Mouse (Mus musculus) CH12.LX (cell line): ENCODE data around the gene Rims4. TPM values are rescaled to one million over a fixed set of nuclear protein-coding genes. Genes with fewer than 3 reads are reported as not detected.

Experiments
- DNase-seq: peaks from one replicate; pipeline ENCODE4 v3.0.0-alpha.2; 2013; ENCODE audit errors: extremely low read depth
- H3K27ac ChIP-seq: 2 replicates; pipeline ENCODE4 v1.5.1; 2012; ENCODE audit warnings: low read depth, mild to moderate bottlenecking, control low read depth, moderate library complexity; ENCODE audit not compliant: insufficient read depth
- H3K27me3 ChIP-seq: replicated peaks from 2 replicates; pipeline ENCODE3; 2012; ENCODE audit warnings: inconsistent platforms
- H3K36me3 ChIP-seq, 2 experiments: replicated peaks in 1 of 2; 2 replicates each; pipeline versions ENCODE3 to v1.6.1; 2012; ENCODE audit warnings: inconsistent platforms in 1 of 2, low read length in 1 of 2, mild to moderate bottlenecking in 1 of 2, mixed read lengths in 1 of 2, moderate library complexity in 1 of 2; ENCODE audit not compliant: control insufficient read depth in 1 of 2, insufficient read depth in 1 of 2
- H3K4me1 ChIP-seq, 2 experiments: 2 replicates each; pipeline ENCODE4 v1.6.1; 2012; ENCODE audit warnings: inconsistent platforms in 1 of 2, moderate library complexity in 1 of 2; ENCODE audit not compliant: insufficient read depth in 2 of 2, control insufficient read depth in 1 of 2
- H3K4me2 ChIP-seq: 2 replicates; pipeline ENCODE4 v1.6.1; 2012; ENCODE audit warnings: low read depth, mild to moderate bottlenecking, control low read depth; ENCODE audit not compliant: poor library complexity, insufficient read depth, severe bottlenecking
- H3K4me3 ChIP-seq, 3 experiments: fragments of 150-350 bp in 1 of 3; sonication (generic) in 1 of 3; replicated peaks in 1 of 3; 2 replicates each; pipeline versions ENCODE3 to v1.5.1; 2011 to 2012; ENCODE audit warnings: low read depth in 2 of 3, low read length in 2 of 3, mild to moderate bottlenecking in 2 of 3, moderate library complexity in 2 of 3, control low read depth in 1 of 3, improper control_type of control experiment in 1 of 3, inconsistent platforms in 1 of 3, mixed read lengths in 1 of 3; ENCODE audit not compliant: poor library complexity in 1 of 3
- H3K79me2 ChIP-seq: replicated peaks from 2 replicates; pipeline ENCODE4 v1.6.1; 2012; ENCODE audit warnings: mild to moderate bottlenecking, moderate library complexity; ENCODE audit not compliant: control insufficient read depth, poor library complexity, insufficient read depth, severe bottlenecking; ENCODE audit errors: extremely low read depth
- H3K9ac ChIP-seq: 2 replicates; pipeline ENCODE4 v1.6.1; 2012; ENCODE audit warnings: low read depth, mild to moderate bottlenecking, control low read depth, moderate library complexity; ENCODE audit not compliant: insufficient read depth
- H3K9me3 ChIP-seq: replicated peaks from 2 replicates; pipeline ENCODE3; 2012; ENCODE audit warnings: low read length, inconsistent platforms, mixed read lengths
- BHLHE40 ChIP-seq: IDR thresholded peaks from 2 replicates; pipeline ENCODE4 v1.6.1; 2011; ENCODE audit warnings: mild to moderate bottlenecking, low read depth, low read length, improper control_type of control experiment
- CHD1 ChIP-seq: IDR thresholded peaks from 2 replicates; pipeline ENCODE4 v1.6.1; 2012; ENCODE audit warnings: low read depth, low read length, improper control_type of control experiment, inconsistent platforms
- CHD2 ChIP-seq: IDR thresholded peaks from 2 replicates; pipeline ENCODE4 v1.6.1; 2011; ENCODE audit warnings: low read length, improper control_type of control experiment
- CTCF ChIP-seq, 2 experiments: IDR thresholded peaks in 1 of 2; conservative IDR thresholded peaks in 1 of 2; 2 replicates each; pipeline ENCODE4 v1.5.1; 2011 to 2012; ENCODE audit warnings: low read depth in 2 of 2, low read length in 2 of 2, improper control_type of control experiment in 1 of 2, inconsistent platforms in 1 of 2, mild to moderate bottlenecking in 1 of 2, moderate library complexity in 1 of 2
- E2F4 ChIP-seq: IDR thresholded peaks from 2 replicates; pipeline ENCODE4 v1.6.1; 2011; ENCODE audit warnings: low read depth, low read length, improper control_type of control experiment; ENCODE audit not compliant: insufficient replicate concordance
- ELF1 ChIP-seq: IDR thresholded peaks from 2 replicates; pipeline ENCODE4 v1.6.1; 2014; ENCODE audit warnings: low read depth, mild to moderate bottlenecking, inconsistent platforms, low read length, improper control_type of control experiment
- EP300 ChIP-seq: IDR thresholded peaks from 2 replicates; pipeline ENCODE4 v1.6.1; 2011; ENCODE audit warnings: low read length, improper control_type of control experiment
- ETS1 ChIP-seq: conservative IDR thresholded peaks from 2 replicates; pipeline ENCODE4 v1.6.1; 2012; ENCODE audit warnings: low read depth, mild to moderate bottlenecking, inconsistent platforms, low read length, improper control_type of control experiment, moderate library complexity
- GABPA ChIP-seq: IDR thresholded peaks from 2 replicates; pipeline ENCODE4 v1.6.1; 2012; ENCODE audit warnings: low read depth, low read length, improper control_type of control experiment, inconsistent platforms; ENCODE audit not compliant: insufficient replicate concordance
- HCFC1 ChIP-seq: IDR thresholded peaks from 2 replicates; pipeline ENCODE4 v1.6.1; 2012; ENCODE audit warnings: low read depth, mild to moderate bottlenecking, inconsistent platforms, low read length, improper control_type of control experiment
- IRF4 ChIP-seq: IDR thresholded peaks from 2 replicates; pipeline ENCODE4 v1.6.1; 2014; ENCODE audit warnings: low read depth, mild to moderate bottlenecking, inconsistent platforms, low read length, improper control_type of control experiment
- JUN ChIP-seq: IDR thresholded peaks from 2 replicates; pipeline ENCODE4 v1.6.1; 2011; ENCODE audit warnings: low read depth, mild to moderate bottlenecking, low read length, improper control_type of control experiment, moderate library complexity; ENCODE audit not compliant: insufficient read depth
- JUND ChIP-seq: conservative IDR thresholded peaks from 2 replicates; pipeline ENCODE4 v1.6.1; 2011; ENCODE audit warnings: low read depth, low read length, improper control_type of control experiment
- KAT2A ChIP-seq: IDR thresholded peaks from 2 replicates; pipeline ENCODE4 v1.6.1; 2012; ENCODE audit warnings: low read length, improper control_type of control experiment, inconsistent platforms; ENCODE audit not compliant: insufficient replicate concordance
- MAFK ChIP-seq: IDR thresholded peaks from 2 replicates; pipeline ENCODE4 v1.6.1; 2011; ENCODE audit warnings: low read length, improper control_type of control experiment; ENCODE audit not compliant: insufficient replicate concordance
- MAX ChIP-seq: IDR thresholded peaks from 2 replicates; pipeline ENCODE4 v1.6.1; 2011; ENCODE audit warnings: low read length, improper control_type of control experiment
- MAZ ChIP-seq: IDR thresholded peaks from 2 replicates; pipeline ENCODE4 v1.6.1; 2012; ENCODE audit warnings: low read depth, mild to moderate bottlenecking, inconsistent platforms, low read length, improper control_type of control experiment, moderate library complexity
- MEF2A ChIP-seq: IDR thresholded peaks from 2 replicates; pipeline ENCODE4 v1.6.1; 2014; ENCODE audit warnings: low read depth, mild to moderate bottlenecking, inconsistent platforms, low read length, improper control_type of control experiment, borderline replicate concordance
- MXI1 ChIP-seq: IDR thresholded peaks from 2 replicates; pipeline ENCODE4 v1.6.1; 2011; ENCODE audit warnings: mild to moderate bottlenecking, low read depth, low read length, improper control_type of control experiment
- MYC ChIP-seq: IDR thresholded peaks from 2 replicates; pipeline ENCODE4 v1.6.1; 2011; ENCODE audit warnings: low read depth, mild to moderate bottlenecking, improper control_type of control experiment, low read length
- NELFE ChIP-seq: IDR thresholded peaks from 2 replicates; pipeline ENCODE4 v1.6.1; 2011; ENCODE audit warnings: low read depth, low read length, improper control_type of control experiment
- NRF1 ChIP-seq: IDR thresholded peaks from 2 replicates; pipeline ENCODE4 v1.6.1; 2014; ENCODE audit warnings: low read depth, mild to moderate bottlenecking, inconsistent platforms, low read length, improper control_type of control experiment, moderate library complexity
- PAX5 ChIP-seq: IDR thresholded peaks from 2 replicates; pipeline ENCODE4 v1.6.1; 2012; ENCODE audit warnings: low read length, inconsistent platforms, mixed read lengths
- POLR2A ChIP-seq: IDR thresholded peaks from 2 replicates; pipeline ENCODE4 v1.6.1; 2011; ENCODE audit warnings: low read depth, mild to moderate bottlenecking, improper control_type of control experiment, low read length
- POLR2AphosphoS2 ChIP-seq: IDR thresholded peaks from 2 replicates; pipeline ENCODE4 v1.6.1; 2011; ENCODE audit warnings: low read depth, low read length, improper control_type of control experiment
- RAD21 ChIP-seq: IDR thresholded peaks from 2 replicates; pipeline ENCODE4 v1.6.1; 2011; ENCODE audit warnings: low read depth, mild to moderate bottlenecking, low read length, improper control_type of control experiment, moderate library complexity
- RCOR1 ChIP-seq: conservative IDR thresholded peaks from 2 replicates; pipeline ENCODE4 v1.6.1; 2012; ENCODE audit warnings: low read depth, mild to moderate bottlenecking, inconsistent platforms, low read length, improper control_type of control experiment
- SIN3A ChIP-seq: IDR thresholded peaks from 2 replicates; pipeline ENCODE4 v1.6.1; 2012; ENCODE audit warnings: low read length, improper control_type of control experiment, inconsistent platforms
- SMC3 ChIP-seq: IDR thresholded peaks from 2 replicates; pipeline ENCODE4 v1.6.1; 2011; ENCODE audit warnings: low read depth, low read length, improper control_type of control experiment
- TBP ChIP-seq: conservative IDR thresholded peaks from 2 replicates; pipeline ENCODE4 v1.6.1; 2011; ENCODE audit warnings: low read depth, low read length, improper control_type of control experiment
- TCF12 ChIP-seq: IDR thresholded peaks from 2 replicates; pipeline ENCODE4 v1.6.1; 2014; ENCODE audit warnings: low read depth, mild to moderate bottlenecking, inconsistent platforms, low read length, improper control_type of control experiment
- UBTF ChIP-seq: IDR thresholded peaks from 2 replicates; pipeline ENCODE4 v1.6.1; 2012; ENCODE audit warnings: low read depth, mild to moderate bottlenecking, inconsistent platforms, low read length, improper control_type of control experiment, moderate library complexity
- USF1 ChIP-seq: IDR thresholded peaks from 2 replicates; pipeline ENCODE4 v1.6.1; 2014; ENCODE audit warnings: low read depth, mild to moderate bottlenecking, inconsistent platforms, low read length, improper control_type of control experiment
- USF2 ChIP-seq: conservative IDR thresholded peaks from 2 replicates; pipeline ENCODE4 v1.6.1; 2011; ENCODE audit warnings: low read depth, low read length, improper control_type of control experiment
- ZC3H11A ChIP-seq: IDR thresholded peaks from 2 replicates; pipeline ENCODE4 v1.6.1; 2012; ENCODE audit warnings: low read depth, mild to moderate bottlenecking, inconsistent platforms, low read length, improper control_type of control experiment
- ZKSCAN1 ChIP-seq: IDR thresholded peaks from 2 replicates; pipeline ENCODE4 v1.6.1; 2012; ENCODE audit warnings: low read depth, inconsistent platforms, low read length, improper control_type of control experiment, borderline replicate concordance
- ZMIZ1 ChIP-seq: IDR thresholded peaks from 2 replicates; pipeline ENCODE4 v1.6.1; 2012; ENCODE audit warnings: low read depth, mild to moderate bottlenecking, inconsistent platforms, low read length, improper control_type of control experiment
- ZNF384 ChIP-seq: IDR thresholded peaks from 2 replicates; pipeline ENCODE4 v1.6.1; 2012; ENCODE audit warnings: low read depth, low read length, improper control_type of control experiment, inconsistent platforms
- dilution Hi-C: fragments of 300-500 bp; cut with MboI; formaldehyde crosslinking; loops from 2 replicates; pipeline ENCODE4 v1.14.3; 2020; ENCODE audit warnings: low sequenced_read_pairs; ENCODE audit not compliant: extremely low pct_unique_long_range_greater_than_20kb, extremely low pct_ligation_motif_present
- in situ Hi-C: fragments of 300-500 bp; cut with MboI; formaldehyde crosslinking; loops from 3 replicates; pipeline ENCODE4 v1.14.3; 2019; ENCODE audit warnings: low sequenced_read_pairs, low pct_ligation_motif_present, low pct_unique_long_range_greater_than_20kb, mixed read lengths
- polyA plus RNA-seq: library from polyadenylated mRNA; unstranded; fragments of >175 nt; gene quantifications from 2 replicates; pipeline ENCODE4 v1.2.1, GENCODE M21; 2012; ENCODE audit warnings: low read depth; ENCODE audit not compliant: insufficient read length
- total RNA-seq, 2 experiments: library from RNA; depleted of rRNA; stranded (reverse); fragments of 300-350 nt in 1 of 2; fragments of >200 nt in 1 of 2; gene quantifications; 2 replicates each; pipeline ENCODE4 v1.2.3; 2012 to 2014

The Rims4 gene
- total and polyA plus RNA-seq, 3 experiments, result not detected

- H3K36me3 ChIP-seq, result no peaks in the 10 kb centered on the region
- H3K4me2 ChIP-seq, result peak overlapping the region; percentile 24; the same call in 1 of the 2 replicates
- no peaks in the 10 kb centered on the region for H3K9me3 ChIP-seq
- in situ Hi-C loops (no loop called here), dilution Hi-C loops (no loop called here)
- peak; percentile 85 for DNase-seq
- no peaks in the 10 kb centered on the region for H3K79me2 ChIP-seq
- H3K27ac ChIP-seq, result no peak overlapping the region
- H3K4me3 ChIP-seq, result no peak overlapping the region
- no peak overlapping the region for H3K9ac ChIP-seq
- H3K4me1 ChIP-seq, result no peaks in the 10 kb centered on the region
- peaks cover 45% of the 10 kb centered on the region for H3K27me3 ChIP-seq
- peak; percentile 40 for TF ChIP-seq ZC3H11A
- peak; percentile 86 to 100 for TF ChIP-seq CTCF (conservative IDR thresholded peaks at IDR 0.05 in 1 of 2, IDR thresholded peaks at IDR 0.05 in 1 of 2; ENCODE audit: low read depth in 2 of 2, low read length in 2 of 2)
- no peak for TF ChIP-seq BHLHE40
- no peak for TF ChIP-seq UBTF
- 0 out of 2 replicates have a peak, but pooled peaks have one; percentile 67 for TF ChIP-seq MAZ
- peak; percentile 87; the same call in 1 of the 2 replicates for TF ChIP-seq NELFE
- TF ChIP-seq SMC3, result peak; percentile 85
- TF ChIP-seq ELF1, result 0 out of 2 replicates have a peak, but pooled peaks have one; percentile 26
- 0 out of 2 replicates have a peak, but pooled peaks have one; percentile 18 for TF ChIP-seq MYC
- 0 out of 2 replicates have a peak, but pooled peaks have one; percentile 35 for TF ChIP-seq JUND
- no peak for TF ChIP-seq JUN
- TF ChIP-seq MAX, result 0 out of 2 replicates have a peak, but pooled peaks have one; percentile 27
- TF ChIP-seq TBP, result no peak
- no peak for TF ChIP-seq ZMIZ1
- no peak for TF ChIP-seq GABPA
- TF ChIP-seq MAFK, result no peak
- no peak for TF ChIP-seq CHD1
- no peak for TF ChIP-seq POLR2AphosphoS2
- TF ChIP-seq NRF1, result peak; percentile 36; the same call in 1 of the 2 replicates
- peak; percentile 61; the same call in 1 of the 2 replicates for TF ChIP-seq IRF4
- TF ChIP-seq USF1, result no peak
- TF ChIP-seq CHD2, result no peak
- TF ChIP-seq RCOR1, result 0 out of 2 replicates have a peak, but pooled peaks have one; percentile 30
- TF ChIP-seq EP300, result no peak
- TF ChIP-seq KAT2A, result no peak
- peak; percentile 53; the same call in 1 of the 2 replicates for TF ChIP-seq MEF2A
- no peak for TF ChIP-seq ZNF384
- no peak for TF ChIP-seq ETS1
- no peak for TF ChIP-seq POLR2A
- TF ChIP-seq TCF12, result peak; percentile 54; the same call in 1 of the 2 replicates
- no peak for TF ChIP-seq E2F4
- no peak for TF ChIP-seq ZKSCAN1
- TF ChIP-seq PAX5, result no peak
- no peak for TF ChIP-seq USF2
- TF ChIP-seq SIN3A, result 0 out of 2 replicates have a peak, but pooled peaks have one; percentile 24
- TF ChIP-seq RAD21, result peak; percentile 80
- no peak for TF ChIP-seq HCFC1
- TF ChIP-seq MXI1, result no peak
These were observed 80.4 kb downstream of the Rims4 start for GRCm38 (mm10) chr2:163838043-163838442.
